Mouse (Mus musculus): Measurements from ENCODE around the gene Tll2.

- TF ChIP-seq CTCF (IDR thresholded peaks at IDR 0.05; ENCODE audit: borderline replicate concordance, insufficient read depth, low read length) = no peak
- no peak for TF ChIP-seq POLR2A (IDR thresholded peaks at IDR 0.05; ENCODE audit: low read depth, low read length)
These were observed 35.4 kb upstream of the Tll2 start for GRCm38 (mm10) chr19:41241997-41242396.
